Mouse (Mus musculus) CD4-positive, CD25-positive, alpha-beta regulatory T cell, adult 4 months (primary cell): ENCODE measurements at regions not wholly inside any gene's neighbourhood (a gene's known extent, or its start where the extent isn't known, plus 50 kb on each side); places are given as distances from the start of the nearest gene placed in this dataset.

Experiments used
- ATAC-seq: one replicate; pipeline ENCODE4 v1.8.0; 2017

DNA sequence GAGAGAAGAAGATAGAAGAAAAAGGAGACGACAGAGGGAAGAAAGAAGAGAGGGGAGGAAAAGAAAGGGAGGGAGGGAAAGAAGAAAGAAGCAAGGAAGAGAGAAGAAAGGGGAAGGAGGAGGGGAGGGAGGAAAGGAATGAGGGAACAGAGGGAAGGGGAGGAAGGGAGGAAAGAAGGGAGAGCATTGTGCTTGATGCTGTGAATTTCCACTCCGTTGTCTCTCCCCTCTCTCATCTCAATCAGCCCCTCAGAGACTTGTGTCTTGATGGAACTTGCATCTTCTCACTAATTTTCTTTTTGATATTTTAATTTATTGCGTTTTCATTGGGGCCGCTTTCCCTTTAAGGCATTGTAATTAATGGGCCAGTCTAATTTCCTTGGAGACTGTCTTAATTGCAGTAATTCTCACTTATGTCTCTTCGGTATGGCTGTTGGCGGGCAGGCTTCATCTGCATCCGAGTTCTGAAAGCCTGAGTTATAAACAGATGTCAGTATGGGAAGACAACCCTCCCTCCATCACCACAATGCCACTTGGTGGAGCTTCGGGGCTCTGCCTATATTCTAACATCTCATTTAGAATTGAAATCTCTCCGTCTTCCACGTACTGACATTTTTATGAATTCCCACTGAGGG lies 111.4 kb upstream of the Xylt1 start:
- no peak for ATAC-seq

DNA sequence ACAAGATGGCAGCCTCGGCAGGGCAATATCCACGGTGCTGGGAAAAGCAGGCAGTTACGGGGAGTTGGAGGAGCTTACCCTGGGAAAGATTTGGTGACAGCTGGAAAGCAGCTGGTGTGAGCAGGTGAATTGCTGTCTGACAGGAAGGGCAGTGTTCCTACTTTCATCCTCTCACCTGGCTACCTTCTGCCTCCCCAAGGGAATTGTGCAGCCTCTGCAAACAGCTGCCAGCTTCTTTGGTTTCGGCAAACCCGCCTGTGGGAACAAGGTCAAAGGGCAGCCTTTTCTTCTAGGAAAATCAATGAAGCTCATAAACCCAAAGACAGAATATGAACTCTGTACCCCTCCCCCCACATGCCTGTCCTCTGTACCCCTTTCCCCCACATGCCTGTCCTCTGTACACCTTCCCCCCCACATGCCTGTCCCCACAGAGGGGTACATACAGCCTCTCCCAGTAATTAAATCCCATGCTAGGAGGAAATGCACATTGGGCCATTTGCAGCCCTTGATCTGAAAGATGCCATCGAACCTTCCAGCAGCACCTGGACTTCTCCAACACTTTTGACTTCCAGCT lies 102.3 kb upstream of the Xylt1 start:
- ATAC-seq, result no peak

DNA sequence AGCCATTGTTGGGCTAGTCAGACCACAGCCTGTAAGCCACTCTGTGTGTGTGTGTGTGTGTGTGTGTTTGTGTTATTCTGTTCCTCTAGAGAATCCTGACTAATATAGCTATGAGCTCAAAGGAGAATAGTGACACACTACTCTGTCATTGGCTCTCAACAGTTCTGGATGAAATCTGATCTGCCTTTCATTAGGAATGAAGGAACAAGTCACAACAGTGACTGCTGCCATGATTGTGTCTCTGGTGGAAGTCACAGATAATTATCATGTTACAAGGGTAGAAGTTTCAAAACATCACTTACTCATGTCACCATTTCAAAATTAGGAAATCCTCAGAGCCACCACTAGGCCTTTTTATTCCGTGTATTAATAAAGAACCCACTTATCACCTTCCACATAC lies 98.6 kb upstream of the Xylt1 start:
- no peak for ATAC-seq

DNA sequence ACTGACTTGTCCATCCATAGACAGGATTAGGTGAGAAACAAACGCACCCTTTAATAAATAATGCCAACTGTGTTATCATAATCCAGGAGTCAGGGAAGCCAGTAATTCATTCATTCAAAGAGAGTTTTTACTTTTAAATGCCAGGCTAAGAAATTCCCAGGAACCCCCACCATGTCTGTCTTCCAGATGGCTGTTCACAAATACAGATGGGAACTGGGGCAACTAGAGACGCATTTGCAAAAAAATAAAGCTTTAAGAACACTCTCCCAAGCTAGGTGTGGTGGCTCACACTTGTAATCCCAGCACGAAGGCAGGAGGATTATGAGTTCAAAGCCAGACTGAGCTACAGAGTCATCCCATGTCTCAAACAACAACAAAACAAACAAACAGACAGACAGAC lies 95.6 kb upstream of the Xylt1 start:
- no peak for ATAC-seq

DNA sequence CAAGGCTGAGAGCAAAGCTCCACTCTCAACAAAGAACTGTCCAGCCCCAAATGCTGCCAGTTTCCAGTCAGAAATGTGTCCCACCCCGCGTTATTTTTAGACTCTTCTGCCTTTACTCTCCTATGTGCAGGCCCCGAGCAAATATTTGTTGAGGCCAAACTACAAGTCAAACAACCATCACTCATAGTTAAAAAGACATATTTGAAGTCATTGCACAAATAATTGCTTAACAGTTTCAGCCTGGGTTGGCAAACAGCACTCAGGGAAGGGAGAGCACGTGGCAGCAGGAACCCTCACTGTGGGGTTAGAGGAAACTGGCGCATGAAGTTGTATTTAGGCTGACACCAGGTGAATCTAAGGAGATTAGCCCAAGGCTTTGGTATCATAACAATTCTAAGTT lies 94.8 kb upstream of the Xylt1 start:
- no peak for ATAC-seq

DNA sequence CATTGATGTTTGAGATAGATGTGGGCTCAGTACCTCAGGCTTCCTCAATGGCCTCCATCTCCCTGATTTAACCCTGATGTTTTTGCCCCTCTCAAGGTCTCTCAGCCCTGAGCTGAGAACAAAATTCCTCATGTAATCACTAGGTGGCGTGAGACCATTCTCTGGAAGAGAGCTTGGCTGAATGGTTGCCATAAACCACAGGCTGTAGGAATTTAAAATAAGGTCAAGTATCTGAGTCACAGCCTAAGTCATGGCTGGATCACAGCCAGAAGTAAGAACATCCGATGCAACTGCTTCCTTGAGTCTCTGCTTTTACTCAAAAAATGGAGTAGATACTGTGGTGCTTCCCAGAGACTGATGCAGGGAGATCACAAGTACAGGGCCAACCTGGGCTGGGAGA lies 77.1 kb upstream of the Xylt1 start:
- no peak for ATAC-seq

DNA sequence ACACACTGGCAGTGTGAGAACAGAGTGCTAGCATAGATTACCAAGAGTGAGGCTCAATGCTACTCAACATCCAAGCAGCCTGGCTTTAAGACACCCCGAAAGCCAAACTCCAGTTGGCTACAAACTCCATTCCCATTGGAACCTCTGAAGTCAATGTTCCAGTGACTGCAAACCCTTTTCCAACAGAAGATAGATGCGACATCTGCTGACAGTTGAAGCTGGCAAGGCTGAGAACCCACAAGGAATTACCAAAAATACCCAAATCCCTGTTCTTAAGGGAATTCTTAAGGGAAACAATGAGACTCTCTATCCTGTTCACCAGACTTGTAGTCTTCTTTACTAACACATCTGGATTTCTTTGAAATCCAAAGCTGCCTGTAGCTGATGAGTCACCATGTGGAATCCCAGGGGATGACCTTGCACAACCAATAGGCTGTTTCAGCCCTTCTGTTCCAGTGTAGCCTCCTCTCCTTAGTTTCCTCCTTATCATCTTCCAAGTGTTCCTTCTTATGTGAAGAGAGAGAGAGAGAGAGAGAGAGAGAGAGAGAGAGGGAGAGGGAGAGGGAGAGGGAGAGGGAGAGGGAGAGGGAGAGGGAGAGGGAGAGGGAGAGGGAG lies 70.1 kb upstream of the Xylt1 start:
- ATAC-seq, result no peak

DNA sequence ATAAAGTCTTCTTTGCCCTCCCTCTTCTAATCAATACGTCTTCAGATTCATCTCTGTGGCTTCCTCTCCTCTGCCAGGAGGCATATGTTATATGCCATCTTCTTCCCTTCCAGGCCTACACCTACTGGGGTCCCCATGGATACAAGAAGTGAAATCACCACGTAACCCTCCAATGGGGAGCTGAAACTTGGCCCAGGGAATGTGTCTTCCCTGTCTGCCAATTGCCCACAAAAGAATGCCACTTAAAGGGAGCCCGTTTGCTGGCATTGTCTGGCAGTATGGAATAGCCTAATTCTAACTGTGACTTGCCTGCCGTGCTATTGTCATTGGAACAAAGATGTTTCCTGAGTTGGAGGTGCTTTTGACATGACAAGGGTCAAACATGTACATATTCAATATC lies 69.5 kb upstream of the Xylt1 start:
- no peak for ATAC-seq

DNA sequence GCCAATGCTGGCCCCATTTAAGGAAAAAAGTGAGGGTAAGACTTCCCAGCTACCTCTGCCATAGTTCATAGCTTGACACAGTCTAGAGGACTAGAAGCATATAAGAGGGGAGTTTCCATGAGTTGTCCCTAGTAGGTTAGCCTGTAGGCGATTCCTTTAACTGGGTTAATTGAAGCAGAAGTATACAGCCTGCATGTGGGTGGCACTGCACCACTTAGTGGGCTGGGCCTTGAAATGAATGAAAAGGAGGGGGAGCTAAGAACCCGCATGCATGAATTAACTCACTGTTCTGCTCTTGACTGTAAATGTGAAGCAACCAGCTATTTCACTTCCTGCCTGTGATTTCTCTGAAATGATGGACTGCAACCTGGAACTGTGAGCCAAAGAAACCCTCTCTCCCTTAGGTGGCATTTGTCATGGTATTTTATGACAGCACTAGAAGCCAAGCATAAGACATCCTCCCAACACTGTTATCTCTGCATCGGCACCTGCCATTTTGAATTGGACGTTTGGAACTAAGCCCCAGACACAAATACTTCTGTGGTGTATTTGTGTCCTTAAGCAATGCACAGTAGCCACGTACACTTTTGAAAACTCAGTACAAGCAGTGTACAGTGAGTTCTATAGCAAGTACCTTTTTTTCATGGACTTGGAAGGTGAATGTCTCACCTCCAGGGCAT lies 64.5 kb upstream of the Xylt1 start:
- no peak for ATAC-seq

DNA sequence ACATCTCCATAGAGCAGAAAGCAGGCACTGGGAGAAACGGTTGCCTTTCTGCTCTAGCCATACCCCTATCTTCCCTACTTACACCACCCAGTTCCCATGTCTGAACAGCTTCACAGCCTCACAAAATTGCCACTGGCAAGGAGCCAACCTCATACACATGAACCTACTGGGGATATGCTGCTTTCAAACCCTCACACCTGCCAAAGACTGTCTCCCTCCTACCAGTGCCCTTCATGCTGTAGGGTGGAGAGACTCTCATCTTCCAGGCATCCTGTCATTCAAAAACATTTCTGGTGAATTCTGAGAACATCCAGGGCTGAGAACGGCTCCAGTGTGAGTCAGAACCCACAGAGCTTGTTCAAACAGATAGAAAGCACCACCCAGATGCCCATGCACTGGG lies 63.4 kb upstream of the Xylt1 start:
- ATAC-seq, result no peak

DNA sequence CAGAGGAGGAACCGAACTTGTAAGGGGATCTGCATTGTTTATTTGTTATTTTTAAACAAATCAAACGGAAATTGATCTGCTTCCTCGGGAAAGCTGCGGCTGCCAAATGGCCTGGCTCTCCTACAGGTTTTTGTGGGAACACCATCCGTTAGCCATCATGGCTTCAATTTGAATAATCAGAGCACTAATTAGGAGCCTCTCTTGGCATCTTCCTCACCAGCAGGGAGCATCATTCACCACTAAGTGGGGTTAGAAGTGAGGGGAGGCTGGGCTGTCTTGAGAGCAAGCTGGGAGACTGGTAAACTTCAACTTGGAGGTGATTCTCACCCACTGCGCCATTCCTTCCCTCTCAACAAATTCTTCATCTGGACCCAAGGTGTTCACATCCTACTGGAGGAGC lies 60.2 kb upstream of the Xylt1 start:
- ATAC-seq, result no peak
